Mouse (Mus musculus) neural tube, embryonic 11.5 days (tissue): Measurements from ENCODE around the gene Slc35c1. TPM values are rescaled to one million over a fixed set of nuclear protein-coding genes. Genes with fewer than 3 reads are reported as not detected.

Source experiments
- ATAC-seq: fragments of 200-750 bp; cut with Nextera tagmentation; 2 replicates; pipeline ENCODE4 v1.8.0; 2017; ENCODE audit warnings: moderate number of reproducible peaks, mild to moderate bottlenecking, moderate TSS enrichment, moderate library complexity; ENCODE audit not compliant: insufficient read depth, low FRiP score, low TSS enrichment
- DNase-seq: peaks from one replicate; pipeline ENCODE4 v3.0.0-alpha.2; 2015; ENCODE audit warnings: low spot score
- H3K27ac ChIP-seq: fragments of 300-500 bp; sonication (generic); 2 replicates; pipeline ENCODE4 v1.5.1; 2014; ENCODE audit warnings: low read depth, mild to moderate bottlenecking, low read length
- H3K27me3 ChIP-seq: fragments of 300-500 bp; sonication (generic); 2 replicates; pipeline ENCODE4 v1.6.1; 2014; ENCODE audit warnings: mild to moderate bottlenecking, low read length, mixed read lengths; ENCODE audit not compliant: control insufficient read depth, insufficient read depth
- H3K36me3 ChIP-seq: fragments of 300-500 bp; sonication (generic); 2 replicates; pipeline ENCODE4 v1.6.1; 2014; ENCODE audit warnings: mild to moderate bottlenecking, low read length, moderate library complexity, mixed read lengths; ENCODE audit not compliant: control insufficient read depth, insufficient read depth
- H3K4me1 ChIP-seq: fragments of 300-500 bp; sonication (generic); 2 replicates; pipeline ENCODE4 v1.6.1; 2014; ENCODE audit warnings: low read length, mixed read lengths; ENCODE audit not compliant: control insufficient read depth, insufficient read depth
- H3K4me2 ChIP-seq: fragments of 300-500 bp; sonication (generic); 2 replicates; pipeline ENCODE4 v1.6.1; 2014; ENCODE audit warnings: low read depth, mild to moderate bottlenecking, moderate library complexity
- H3K4me3 ChIP-seq: fragments of 300-500 bp; sonication (generic); 2 replicates; pipeline ENCODE4 v1.5.1; 2014; ENCODE audit warnings: low read depth, low read length
- H3K9ac ChIP-seq: fragments of 300-500 bp; sonication (generic); 2 replicates; pipeline ENCODE4 v1.6.1; 2014; ENCODE audit warnings: mild to moderate bottlenecking, low read length
- H3K9me3 ChIP-seq: fragments of 300-500 bp; sonication (generic); 2 replicates; pipeline ENCODE4 v1.6.1; 2016; ENCODE audit warnings: low read length; ENCODE audit not compliant: control insufficient read depth
- WGBS: fragments of 180-500 bp; shearing (Covaris S2); extraction: QIAGEN DNeasy Blood & Tissue Kit; methylation state at CpG from one replicate; pipeline ENCODE4 v1.1.7; 2014; 5-methylcytosine and 5-hydroxymethylcytosine counted together
- polyA plus RNA-seq: library from polyadenylated mRNA; unstranded; fragments of >200 nt; fragmentation: Nextera tagmentation; extraction: Ambion mirVana; gene quantifications from 2 replicates; pipeline ENCODE4 v1.2.1, GENCODE M21; 2014

Gene Slc35c1
- polyA plus RNA-seq, 1 experiment from 2014 or later = 12.7 TPM

- no peak overlapping the region for H3K27ac ChIP-seq
- no peak overlapping the region for H3K9ac ChIP-seq
- 66% methylated on average over 1 of the region's 1 CpGs for WGBS
- no peak for ATAC-seq
- H3K27me3 ChIP-seq = peaks cover 10% of the 10 kb centered on the region
- no peak overlapping the region for H3K4me2 ChIP-seq
- peaks cover 13% of the 10 kb centered on the region for H3K4me1 ChIP-seq
- H3K4me3 ChIP-seq = no peak overlapping the region
- H3K9me3 ChIP-seq = no peaks in the 10 kb centered on the region
- DNase-seq = no peak
- H3K36me3 ChIP-seq = no peaks in the 10 kb centered on the region
Observed at GRCm38 (mm10) chr2:92461215-92461614, 877 bp upstream of the Slc35c1 start.

- Histone ChIP-seq H3K27ac (no peak overlapping the region), H3K9ac (peak overlapping the region; percentile 73), H3K4me2 (peak overlapping the region; percentile 93), H3K4me3 (peak overlapping the region; percentile 80), H3K9me3 (no peaks in the 10 kb centered on the region), H3K27me3 (peaks cover 10% of the 10 kb centered on the region), H3K4me1 (peaks cover 13% of the 10 kb centered on the region), H3K36me3 (no peaks in the 10 kb centered on the region)
- DNase-seq = peak; percentile 82
- under 1% methylated on average over 38 of the region's 55 CpGs for WGBS
- ATAC-seq = peak; percentile 85
Observed at GRCm38 (mm10) chr2:92459141-92459920, 1.0 kb downstream of the Slc35c1 start.

GRCm38 (mm10) chr2:92458481-92458880 is 1.9 kb downstream of the Slc35c1 start:
- Histone ChIP-seq H3K36me3 (no peaks in the 10 kb centered on the region), H3K27me3 (peaks cover 10% of the 10 kb centered on the region), H3K4me1 (peaks cover 13% of the 10 kb centered on the region), H3K27ac (no peak overlapping the region), H3K4me2 (peak overlapping the region; percentile 93), H3K9ac (0 out of 2 replicates have a peak overlapping the region, but pooled peaks have one; percentile 73), H3K4me3 (peak overlapping the region; percentile 80), H3K9me3 (no peaks in the 10 kb centered on the region)
- DNase-seq = no peak
- ATAC-seq = no peak
- 67% methylated on average over 13 of the region's 13 CpGs for WGBS

- Histone ChIP-seq H3K9ac (no peak overlapping the region), H3K27ac (no peak overlapping the region), H3K36me3 (no peaks in the 10 kb centered on the region), H3K4me1 (peaks cover 13% of the 10 kb centered on the region), H3K9me3 (no peaks in the 10 kb centered on the region), H3K4me2 (no peak overlapping the region), H3K4me3 (no peak overlapping the region), H3K27me3 (peaks cover 10% of the 10 kb centered on the region)
- 73% methylated on average over 8 of the region's 8 CpGs for WGBS
- DNase-seq = no peak
- ATAC-seq = no peak
Observed at GRCm38 (mm10) chr2:92456970-92457530, 3.3 kb downstream of the Slc35c1 start.

GRCm38 (mm10) chr2:92455704-92456103 is 4.6 kb downstream of the Slc35c1 start:
- H3K4me1 ChIP-seq = peaks cover 13% of the 10 kb centered on the region
- H3K4me2 ChIP-seq = no peak overlapping the region
- H3K9ac ChIP-seq = no peak overlapping the region
- no peak overlapping the region for H3K4me3 ChIP-seq
- H3K9me3 ChIP-seq = no peaks in the 10 kb centered on the region
- ATAC-seq (no peak), DNase-seq (no peak)
- H3K36me3 ChIP-seq = no peaks in the 10 kb centered on the region
- no peak overlapping the region for H3K27ac ChIP-seq
- peaks cover 6% of the 10 kb centered on the region for H3K27me3 ChIP-seq
- 38% methylated on average over 2 of the region's 3 CpGs for WGBS

GRCm38 (mm10) chr2:92454166-92454565 is 6.2 kb downstream of the Slc35c1 start:
- ATAC-seq (no peak), DNase-seq (no peak)
- Histone ChIP-seq H3K27me3 (no peaks in the 10 kb centered on the region), H3K27ac (no peak overlapping the region), H3K4me1 (peaks cover 8% of the 10 kb centered on the region), H3K9ac (no peak overlapping the region), H3K4me3 (no peak overlapping the region), H3K36me3 (no peaks in the 10 kb centered on the region), H3K9me3 (no peaks in the 10 kb centered on the region), H3K4me2 (no peak overlapping the region)
- 92% methylated on average over 11 of the region's 11 CpGs for WGBS

GRCm38 (mm10) chr2:92451126-92451525 is 9.2 kb downstream of the Slc35c1 start:
- no peak overlapping the region for H3K9ac ChIP-seq
- no peaks in the 10 kb centered on the region for H3K4me1 ChIP-seq
- ATAC-seq (no peak), DNase-seq (no peak)
- no peak overlapping the region for H3K4me3 ChIP-seq
- H3K27ac ChIP-seq = no peak overlapping the region
- no peak overlapping the region for H3K4me2 ChIP-seq
- 93% methylated on average over 3 of the region's 3 CpGs for WGBS
- H3K36me3 ChIP-seq = no peaks in the 10 kb centered on the region
- H3K9me3 ChIP-seq = no peaks in the 10 kb centered on the region
- no peaks in the 10 kb centered on the region for H3K27me3 ChIP-seq

- WGBS = 59% methylated on average over 7 of the region's 7 CpGs
- Histone ChIP-seq H3K4me3 (no peak overlapping the region), H3K27ac (no peak overlapping the region), H3K4me2 (no peak overlapping the region), H3K9me3 (no peaks in the 10 kb centered on the region), H3K9ac (no peak overlapping the region), H3K36me3 (no peaks in the 10 kb centered on the region), H3K4me1 (no peaks in the 10 kb centered on the region), H3K27me3 (no peaks in the 10 kb centered on the region)
- no peak for ATAC-seq
- no peak for DNase-seq
Observed at GRCm38 (mm10) chr2:92447121-92447740, 13.1 kb downstream of the Slc35c1 start.
